Mouse (Mus musculus): ENCODE results near the gene Avpr1b. TPM values are rescaled to one million over a fixed set of nuclear protein-coding genes. Genes with fewer than 3 reads are reported as not detected.
"Not testable (repeated sequence)": the region's sequence is repeated elsewhere in the genome, so short reads cannot be mapped to it uniquely, and the experiment has no call there.

Gene Avpr1b
- polyA plus RNA-seq, 1 experiment from 2014 or later = not detected

DNA sequence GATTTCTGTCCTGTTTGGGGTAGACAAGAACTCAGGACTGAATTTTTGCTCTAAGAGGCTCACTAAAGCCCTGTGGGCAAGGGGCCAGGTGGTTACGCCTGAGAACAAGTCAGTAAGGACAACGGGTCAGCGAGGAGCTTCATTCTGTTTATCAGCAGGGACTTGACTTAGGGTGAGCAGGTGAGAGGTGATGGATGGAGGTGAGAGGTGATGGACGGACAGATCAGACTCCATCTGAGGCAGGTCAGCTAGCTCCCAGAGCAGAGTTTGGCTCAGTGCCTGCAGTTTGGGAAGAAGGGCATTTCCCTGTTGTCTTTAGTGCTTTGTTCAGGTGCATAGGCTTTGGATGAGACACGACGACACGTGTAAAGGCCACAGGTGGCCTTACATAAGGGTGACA lies 20.3 kb downstream of the Avpr1b start:
- no peak for DNase-seq (ENCODE audit: low read depth, low spot score)
- CTCF ChIA-PET = no interaction called here
- peaks cover 27% of the 10 kb centered on the region for H3K27me3 ChIP-seq
- in situ Hi-C loops (cut with MboI; ENCODE audit: low pct_unique_long_range_greater_than_20kb) = no loop called here
- no peak for TF ChIP-seq CTCF (IDR thresholded peaks at IDR 0.05)
- POLR2A ChIA-PET = no interaction called here
- ATAC-seq = no peak

DNA sequence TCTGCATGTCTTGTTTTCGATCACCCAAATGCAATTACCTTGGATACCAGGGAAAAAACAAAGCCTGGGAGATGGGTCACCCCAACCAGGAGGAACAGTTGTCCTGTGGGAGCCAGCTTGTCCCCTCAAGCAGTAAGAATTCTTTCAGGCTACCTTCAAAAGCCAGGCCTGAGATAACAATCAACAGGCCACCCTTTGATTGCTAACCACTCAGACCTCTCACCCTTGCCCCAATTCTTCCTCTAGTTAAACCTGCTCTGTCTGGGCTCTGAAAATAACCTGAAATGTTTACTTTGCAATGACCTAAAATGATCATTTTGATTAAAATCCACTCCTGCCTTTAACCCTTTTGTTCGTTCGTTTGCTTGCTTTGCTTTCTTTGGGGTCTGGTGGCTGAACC lies 24.6 kb downstream of the Avpr1b start:
- H3K27me3 ChIP-seq = peaks cover 34% of the 10 kb centered on the region
- ChIA-PET POLR2A (no interaction called here), CTCF (interaction anchor here (1.2 kb wide), 1 partner anchor 11 kb away, joined by 3 read pairs; no protein-coding TSS in a partner anchor)
- in situ Hi-C loops (cut with MboI; ENCODE audit: low pct_unique_long_range_greater_than_20kb) = no loop called here
- TF ChIP-seq CTCF (IDR thresholded peaks at IDR 0.05) = no peak
- DNase-seq (ENCODE audit: low read depth, low spot score) (no peak), ATAC-seq (no peak)

DNA sequence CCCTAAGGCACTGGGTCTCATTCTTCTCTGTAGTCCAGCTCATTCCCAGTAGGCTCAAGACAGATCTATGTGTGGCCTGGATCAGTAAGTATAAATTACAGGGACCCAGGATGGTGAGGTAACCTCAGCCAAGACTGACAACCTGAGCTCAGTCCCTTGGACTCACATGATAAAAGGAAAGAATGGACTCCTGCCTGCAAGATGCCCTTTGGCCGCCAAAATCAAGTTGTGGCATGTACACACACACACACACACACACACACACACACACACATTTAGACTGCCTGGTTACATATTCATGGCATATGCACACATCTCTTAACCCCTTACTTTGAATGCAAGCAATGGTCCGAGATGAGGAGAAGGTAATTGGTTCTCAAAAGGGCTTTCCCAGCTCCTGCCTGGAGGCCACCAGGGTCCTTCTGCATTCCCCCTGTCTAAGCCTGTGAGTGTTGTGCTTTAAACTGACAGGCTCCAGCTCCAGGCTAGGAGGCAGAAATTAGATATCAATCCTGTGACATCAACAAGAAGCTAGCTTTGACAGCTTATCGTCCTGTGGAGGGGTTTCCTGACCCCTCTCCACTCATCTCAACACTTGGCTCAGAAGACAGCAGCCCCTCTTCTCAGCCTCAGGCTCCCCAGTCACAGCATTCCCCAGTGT lies 25.3 kb downstream of the Avpr1b start:
- ChIA-PET CTCF (interaction anchor here (1.2 kb wide), 2 partner anchors 10 to 88 kb away, joined by 3 read pairs; no protein-coding TSS in a partner anchor), POLR2A (no interaction called here)
- ATAC-seq (no peak), DNase-seq (ENCODE audit: low read depth, low spot score) (no peak)
- peaks cover 34% of the 10 kb centered on the region for H3K27me3 ChIP-seq
- in situ Hi-C loops (cut with MboI; ENCODE audit: low pct_unique_long_range_greater_than_20kb) = no loop called here
- TF ChIP-seq CTCF (IDR thresholded peaks at IDR 0.05) = no peak

DNA sequence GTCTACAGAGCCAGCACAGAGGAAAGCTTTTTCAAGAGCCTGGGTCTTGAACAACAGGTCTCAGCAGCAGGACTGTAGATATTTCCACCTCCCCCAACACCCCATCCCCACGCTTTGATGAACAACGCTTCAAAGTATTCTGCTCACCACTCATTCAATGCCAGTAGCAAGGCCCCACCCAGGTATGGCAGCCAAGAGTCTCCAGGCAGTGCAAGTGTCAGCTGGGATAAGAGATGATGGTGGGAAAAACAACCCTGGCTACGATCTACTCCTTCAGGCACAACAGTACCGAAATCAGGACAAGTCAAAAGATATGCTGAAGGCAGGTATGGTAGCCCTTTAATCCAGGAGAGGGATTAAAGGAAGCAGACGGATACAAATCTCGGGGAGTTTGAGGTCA lies 27.2 kb downstream of the Avpr1b start:
- ChIA-PET CTCF (no interaction called here), POLR2A (no interaction called here)
- ATAC-seq = no peak
- DNase-seq (ENCODE audit: low read depth, low spot score) = no peak
- peaks cover 34% of the 10 kb centered on the region for H3K27me3 ChIP-seq
- no peak for TF ChIP-seq CTCF (IDR thresholded peaks at IDR 0.05)
- in situ Hi-C loops (cut with MboI; ENCODE audit: low pct_unique_long_range_greater_than_20kb) = no loop called here

DNA sequence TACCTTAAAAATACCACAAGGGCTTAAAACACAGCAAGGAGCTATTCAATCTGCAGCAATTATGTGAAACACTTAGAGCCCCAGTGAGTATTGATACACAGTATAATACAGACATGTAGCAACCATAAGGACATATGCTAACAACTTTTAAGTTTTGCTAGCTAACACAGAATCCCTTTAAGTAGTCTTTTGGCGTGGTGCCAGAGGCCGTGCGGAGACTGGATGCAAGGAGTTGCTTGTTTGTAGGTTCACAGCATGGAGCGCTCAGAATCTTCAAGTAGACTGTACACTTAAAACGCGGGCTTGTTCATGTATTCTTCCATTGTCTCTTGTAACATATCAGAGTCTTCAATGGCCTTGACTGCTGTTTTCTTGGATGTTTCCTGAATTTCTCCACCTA lies 33.2 kb downstream of the Avpr1b start:
- H3K27me3 ChIP-seq; POLR2A ChIA-PET; in situ Hi-C loops (cut with MboI; ENCODE audit: low pct_unique_long_range_greater_than_20kb); CTCF ChIA-PET; DNase-seq (ENCODE audit: low read depth, low spot score); ATAC-seq: not testable (repeated sequence)

DNA sequence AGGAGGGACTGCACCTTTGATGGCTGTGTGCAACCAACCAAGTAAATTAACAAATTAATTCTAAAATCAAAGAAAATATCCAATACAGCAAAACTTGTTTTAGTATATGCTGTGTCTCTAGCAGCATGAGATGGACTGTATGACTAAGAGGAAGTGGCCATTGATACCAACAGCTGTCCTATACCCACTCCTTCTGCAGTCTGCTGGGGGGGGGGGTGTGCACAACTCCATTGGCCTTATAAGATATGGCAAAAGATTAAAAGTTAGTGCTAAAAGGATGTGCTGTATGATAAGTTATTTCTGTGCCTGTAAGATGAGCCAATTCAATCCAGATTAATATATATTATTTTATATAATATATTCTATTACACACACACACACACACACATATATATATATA lies 35.5 kb downstream of the Avpr1b start:
- no peak for ATAC-seq
- in situ Hi-C loops (cut with MboI; ENCODE audit: low pct_unique_long_range_greater_than_20kb) = no loop called here
- TF ChIP-seq CTCF (IDR thresholded peaks at IDR 0.05) = no peak
- ChIA-PET POLR2A (no interaction called here), CTCF (interaction anchor here (1.1 kb wide), 1 partner anchor 11 kb away, joined by 3 read pairs; no protein-coding TSS in a partner anchor)
- DNase-seq (ENCODE audit: low read depth, low spot score) = no peak
- peaks cover 3% of the 10 kb centered on the region for H3K27me3 ChIP-seq

DNA sequence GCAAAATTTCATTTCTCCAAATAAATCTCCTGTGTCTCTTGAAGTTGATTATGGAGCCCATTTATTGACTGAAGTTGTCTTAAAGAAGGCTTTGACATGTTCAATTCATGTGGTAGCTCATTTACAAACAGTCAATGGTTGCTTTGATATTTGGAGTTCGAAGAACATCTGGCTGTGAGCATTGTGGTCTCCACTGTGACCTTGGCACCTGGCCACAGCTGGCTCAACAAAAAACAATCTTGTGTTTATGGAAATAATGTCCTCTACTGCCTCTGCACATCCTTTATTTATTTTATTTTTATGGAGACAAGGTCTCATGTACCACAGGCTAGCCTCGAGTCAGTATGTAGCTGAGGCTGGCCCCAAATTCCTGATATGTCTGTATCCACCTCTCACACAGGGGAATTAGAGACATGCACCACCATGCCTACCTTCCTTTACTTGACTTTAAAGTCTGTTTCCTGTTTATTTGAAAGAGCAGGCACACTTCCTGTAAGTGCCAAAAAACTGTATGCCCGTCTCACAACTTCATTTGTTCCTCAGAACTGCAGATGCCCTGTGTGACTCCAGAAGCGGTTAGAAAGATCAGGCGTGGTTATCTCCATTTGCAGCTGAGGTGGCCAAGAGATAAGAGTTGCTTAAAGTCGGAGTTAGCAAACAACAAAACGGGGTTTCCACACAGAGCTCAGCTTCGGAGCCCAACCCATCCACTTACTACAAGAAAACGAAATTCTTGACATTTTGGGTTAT lies 38.9 kb downstream of the Avpr1b start, which contains the start of gene Ctse:
TSS of gene Ctse (plus strand) at position 516 of the 750 bp plus-strand sequence.
- CTCF ChIA-PET = no interaction called here
- no peak for ATAC-seq
- DNase-seq (ENCODE audit: low read depth, low spot score) = no peak
- in situ Hi-C loops (cut with MboI; ENCODE audit: low pct_unique_long_range_greater_than_20kb) = no loop called here
- TF ChIP-seq CTCF (IDR thresholded peaks at IDR 0.05) = no peak
- POLR2A ChIA-PET = no interaction called here
- peaks cover 16% of the 10 kb centered on the region for H3K27me3 ChIP-seq

DNA sequence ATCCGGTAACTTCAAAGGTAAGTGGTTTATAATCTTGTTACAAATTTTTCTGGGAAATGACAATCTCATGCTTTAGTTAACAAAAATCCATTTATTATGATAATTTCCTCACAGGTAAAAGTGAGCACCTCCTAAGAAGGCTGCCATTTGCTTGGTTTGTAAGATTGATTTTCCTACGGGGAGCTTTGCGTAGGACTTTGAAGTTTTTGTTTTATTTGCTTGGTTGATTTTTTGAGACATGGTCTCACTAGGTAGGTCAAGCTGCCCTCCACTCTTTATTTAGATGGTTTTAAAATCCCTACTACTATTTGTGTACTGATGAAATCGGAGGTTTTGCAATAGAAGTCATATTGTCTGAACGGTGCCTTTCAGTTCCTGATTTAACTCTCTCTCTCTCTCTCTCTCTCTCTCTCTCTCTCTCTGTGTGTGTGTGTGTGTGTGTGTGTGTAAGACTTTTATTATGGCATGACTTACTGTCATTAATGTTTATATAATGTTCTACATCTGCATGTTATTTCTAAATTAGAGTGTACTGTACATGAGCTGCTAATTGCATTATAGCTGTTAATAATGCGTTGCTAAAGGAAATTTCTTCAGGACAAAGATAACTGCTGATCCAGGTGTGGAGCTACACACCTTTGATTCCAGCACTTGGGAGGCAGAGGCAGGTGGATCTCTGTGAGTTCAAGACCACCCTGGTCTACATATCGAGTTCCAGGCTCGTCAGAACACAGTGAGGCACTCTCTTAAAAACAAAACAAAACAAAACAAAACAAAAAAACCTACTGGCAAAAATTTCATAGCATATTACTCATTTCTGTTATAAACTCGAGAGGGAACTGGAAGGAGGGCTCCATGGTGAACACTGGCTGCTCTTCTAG lies 39.7 kb downstream of the Avpr1b start:
- H3K27me3 ChIP-seq = peaks cover 16% of the 10 kb centered on the region
- TF ChIP-seq CTCF (IDR thresholded peaks at IDR 0.05) = no peak
- in situ Hi-C loops (cut with MboI; ENCODE audit: low pct_unique_long_range_greater_than_20kb) = no loop called here
- CTCF ChIA-PET = no interaction called here
- DNase-seq (ENCODE audit: low read depth, low spot score) = no peak
- no peak for ATAC-seq
- POLR2A ChIA-PET = no interaction called here

DNA sequence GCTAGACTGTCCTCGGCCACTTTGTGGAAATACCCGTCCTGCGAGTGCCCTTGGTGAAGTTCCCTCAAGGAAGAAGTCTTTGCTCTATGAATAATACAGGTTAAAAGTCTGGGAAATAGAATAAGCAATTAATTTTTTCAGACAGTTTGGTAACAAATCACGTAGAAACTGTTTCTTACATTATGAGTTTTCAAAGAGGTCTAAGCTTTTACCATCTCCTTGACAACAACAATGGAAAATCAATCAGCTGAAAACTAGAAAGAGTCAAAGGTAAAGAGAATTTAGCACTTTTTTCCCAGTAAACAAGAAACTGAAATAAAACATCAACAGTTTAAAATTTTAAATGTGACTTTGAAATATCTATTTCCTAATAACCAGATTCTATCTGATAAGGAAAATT lies 41.0 kb downstream of the Avpr1b start:
- CTCF ChIA-PET = interaction anchor here (1.7 kb wide), 1 partner anchor 14 kb away, joined by 6 read pairs; no protein-coding TSS in a partner anchor
- TF ChIP-seq CTCF (IDR thresholded peaks at IDR 0.05) = no peak
- ATAC-seq = no peak
- DNase-seq (ENCODE audit: low read depth, low spot score) = no peak
- H3K27me3 ChIP-seq = peaks cover 16% of the 10 kb centered on the region
- in situ Hi-C loops (cut with MboI; ENCODE audit: low pct_unique_long_range_greater_than_20kb) = no loop called here
- POLR2A ChIA-PET = no interaction called here

DNA sequence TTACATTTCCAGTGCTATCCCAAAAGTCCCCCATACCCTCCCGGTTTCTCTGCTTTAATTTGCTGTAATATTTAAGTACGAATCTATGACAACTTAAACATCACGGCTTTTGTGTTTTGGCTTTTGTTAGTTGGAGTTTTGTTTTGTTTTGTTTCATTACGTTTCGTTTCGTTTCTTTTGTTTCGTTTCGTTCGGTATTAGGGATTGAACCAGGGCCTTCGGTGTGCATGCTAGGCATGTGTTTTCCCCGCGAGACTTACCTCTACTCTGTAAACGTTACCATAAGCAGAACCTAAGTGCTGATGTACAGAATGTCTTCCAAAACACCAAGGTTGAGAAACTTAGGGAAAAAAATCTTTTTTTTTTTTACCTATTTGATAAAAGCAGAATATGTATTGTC lies 42.5 kb downstream of the Avpr1b start:
- POLR2A ChIA-PET = no interaction called here
- DNase-seq (ENCODE audit: low read depth, low spot score) (no peak), ATAC-seq (no peak)
- CTCF ChIA-PET = no interaction called here
- no peak for TF ChIP-seq CTCF (IDR thresholded peaks at IDR 0.05)
- H3K27me3 ChIP-seq = peaks cover 16% of the 10 kb centered on the region
- in situ Hi-C loops (cut with MboI; ENCODE audit: low pct_unique_long_range_greater_than_20kb) = no loop called here

DNA sequence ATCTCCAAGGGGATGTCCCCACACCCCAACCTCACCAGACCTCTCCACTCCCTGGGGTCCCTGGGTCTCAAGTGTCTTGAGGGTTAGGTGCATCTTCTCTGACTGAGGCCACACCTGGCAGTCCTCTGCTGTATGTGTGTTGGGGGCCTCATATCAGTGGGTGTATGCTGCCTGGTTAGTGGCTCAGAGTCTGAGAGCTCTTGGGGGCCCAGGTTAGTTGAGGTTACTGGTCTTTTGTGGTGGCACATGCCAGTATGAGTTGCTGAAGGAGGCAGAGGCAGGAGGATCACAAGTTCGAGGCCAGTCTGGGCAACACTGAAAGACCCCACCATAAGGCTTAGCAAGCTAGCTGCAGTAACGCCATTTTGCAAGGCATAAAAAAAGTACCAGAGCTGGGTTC lies 43.2 kb downstream of the Avpr1b start:
- POLR2A ChIA-PET = no interaction called here
- CTCF ChIA-PET = no interaction called here
- no peak for DNase-seq (ENCODE audit: low read depth, low spot score)

More for the DNA sequence above, 43.2 kb downstream of the Avpr1b start:
- in situ Hi-C loops (cut with MboI; ENCODE audit: low pct_unique_long_range_greater_than_20kb) = no loop called here
- no peak for ATAC-seq
- TF ChIP-seq CTCF (IDR thresholded peaks at IDR 0.05) = no peak
- H3K27me3 ChIP-seq = peaks cover 16% of the 10 kb centered on the region
